Mouse (Mus musculus) cerebellum, adult 8-10 months (tissue): Measurements from ENCODE around the gene Vmn1r18.
"Not testable (repeated sequence)": the region's sequence is repeated elsewhere in the genome, so short reads cannot be mapped to it uniquely, and the experiment has no call there.

Experiments
- DNase-seq: peaks from one replicate; pipeline ENCODE4 v3.0.0; 2022

Gene Vmn1r18

DNA sequence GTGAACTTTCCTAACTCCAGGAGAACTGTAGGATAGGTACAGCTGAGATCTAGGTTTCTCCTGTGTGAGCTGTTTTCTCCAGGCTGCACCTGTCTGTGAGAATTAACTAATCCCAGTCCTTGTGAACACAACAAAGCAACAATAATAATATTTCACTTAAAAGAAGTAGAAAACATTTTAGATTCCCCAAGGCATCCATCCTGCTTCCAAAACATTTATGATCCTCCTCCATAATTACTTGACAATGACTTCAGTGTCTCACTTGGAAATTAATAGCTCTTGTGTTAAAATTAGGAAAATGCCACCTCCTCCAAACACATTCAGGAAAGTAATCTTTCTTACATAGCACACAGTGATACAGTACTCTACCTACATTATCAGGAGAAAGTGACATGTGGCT, at the start of gene Vmn1r18:
Vmn1r18 (minus strand) TSS at position 101 of the 400 bp plus-strand sequence.
- no peak for DNase-seq

DNA sequence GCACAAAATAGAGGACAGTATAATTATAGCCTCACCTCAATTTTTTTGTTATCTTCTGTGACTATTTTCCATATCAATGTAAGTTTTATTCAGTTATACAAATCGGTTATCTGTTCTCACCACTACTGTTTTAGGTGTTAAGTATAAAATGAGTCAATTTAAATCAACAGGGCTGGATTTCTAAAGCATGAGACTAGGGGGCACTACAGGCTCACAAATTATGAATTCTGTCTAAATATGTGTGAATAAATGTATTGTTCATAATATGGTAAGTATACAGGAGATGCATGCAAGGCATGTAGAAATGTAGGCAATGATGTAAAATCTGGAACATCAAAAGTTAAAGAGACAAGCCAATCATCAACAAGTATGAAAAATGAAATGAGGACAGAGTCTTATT, 35.6 kb upstream of the Vmn1r18 start:
- DNase-seq = no peak

DNA sequence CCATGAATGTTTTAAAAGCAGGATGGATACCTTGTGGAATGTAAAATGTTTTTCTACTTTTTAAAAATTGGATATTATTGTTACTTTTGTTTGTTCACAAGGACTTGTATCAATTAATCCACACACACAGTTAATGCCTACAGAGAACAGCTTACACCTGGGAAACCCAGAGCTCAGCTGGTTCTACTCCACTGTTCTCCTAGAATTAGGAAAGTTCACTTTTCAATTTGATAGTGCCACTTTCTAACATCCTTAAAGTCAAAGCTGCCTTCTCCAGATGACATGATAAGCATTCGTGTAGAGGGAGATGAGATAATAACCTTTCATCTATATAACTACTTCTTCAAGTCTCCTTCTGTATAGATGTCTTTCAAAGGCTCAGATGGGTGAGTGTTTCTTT, 33.0 kb upstream of the Vmn1r18 start, which contains the start of gene Vmn1r20:
Vmn1r20 (plus strand) TSS at position 301 of the 400 bp plus-strand sequence.
- DNase-seq = no peak

DNA sequence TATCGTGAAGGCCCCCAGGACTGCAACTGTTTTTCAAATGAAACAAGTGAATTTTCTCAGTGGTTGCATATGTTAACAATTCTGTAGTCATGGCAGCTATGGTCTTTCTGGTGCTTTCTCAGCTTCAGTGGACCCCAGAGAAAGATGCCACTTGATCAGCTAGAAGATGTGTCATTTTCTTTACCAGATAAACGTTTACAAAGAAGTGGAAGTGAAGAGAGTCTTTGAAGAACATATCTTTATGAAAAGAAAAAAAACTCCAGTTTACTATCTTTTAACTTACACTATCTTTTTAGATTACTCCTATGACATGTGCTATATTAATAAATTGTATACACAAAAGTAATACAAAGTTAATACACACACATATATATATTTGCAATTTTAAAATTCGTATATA, 7.9 kb upstream of the Vmn1r18 start, which contains the start of gene Vmn1r19:
Vmn1r19 (plus strand) TSS at position 301 of the 400 bp plus-strand sequence.
- not testable (repeated sequence) for DNase-seq

DNA sequence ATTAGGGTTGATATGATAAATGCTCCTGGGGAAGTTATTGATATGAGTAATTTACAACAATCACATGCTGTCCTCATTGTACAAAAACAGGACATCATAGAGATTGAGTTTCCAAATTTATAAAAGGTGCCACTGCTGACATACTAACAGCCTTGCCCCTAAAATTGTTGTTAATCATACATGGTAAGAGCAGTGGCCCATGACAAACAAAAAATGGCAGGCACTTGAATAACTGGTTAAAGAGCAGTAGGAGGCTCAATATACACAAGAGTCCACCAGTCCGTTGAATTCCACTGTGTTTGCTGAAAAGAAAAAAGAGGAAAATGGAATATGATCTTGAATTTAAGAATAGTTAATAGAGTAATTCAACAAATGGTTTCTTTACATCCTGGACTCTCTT, 28.1 kb downstream of the Vmn1r18 start:
- DNase-seq = no peak

DNA sequence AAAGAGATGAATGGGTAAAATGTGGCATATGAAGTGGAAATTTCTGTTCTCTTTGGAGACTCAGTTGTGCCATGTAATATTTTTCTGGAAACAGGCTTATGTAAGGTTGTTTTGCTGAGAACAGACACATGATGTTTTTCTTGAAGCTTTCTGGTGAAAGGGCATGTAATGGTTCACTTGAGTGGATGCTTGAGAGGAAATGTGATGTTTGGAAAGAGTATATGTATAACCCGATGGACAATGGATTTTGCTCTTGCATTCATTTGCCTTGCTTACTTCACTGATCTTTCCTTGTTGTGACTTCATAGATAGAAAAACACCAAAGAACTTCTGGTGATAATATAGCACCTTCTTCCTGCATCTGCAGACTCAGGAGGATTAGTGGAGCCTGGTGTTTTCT, 29.7 kb downstream of the Vmn1r18 start:
- not testable (repeated sequence) for DNase-seq

DNA sequence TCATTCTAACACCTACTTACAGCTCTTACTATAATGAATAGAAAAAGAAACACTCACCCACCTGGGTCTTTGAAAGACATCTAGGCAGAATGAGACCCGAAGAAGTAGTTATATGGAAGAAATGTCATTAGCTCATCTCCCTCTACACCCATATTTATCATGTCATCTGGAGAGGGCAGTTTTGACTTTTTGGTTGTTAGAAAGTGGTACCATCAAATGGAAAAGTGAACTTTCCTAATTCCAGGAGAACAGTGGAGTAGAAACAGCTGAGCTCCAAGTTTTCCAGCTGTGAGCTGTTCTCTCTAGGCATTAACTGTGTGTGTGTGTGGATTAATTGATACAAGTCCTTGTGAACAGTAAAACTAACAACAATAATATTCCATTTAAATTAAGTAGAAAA, 32.0 kb downstream of the Vmn1r18 start, which contains the start of gene Vmn1r17:
Vmn1r17 (minus strand) TSS at position 101 of the 400 bp plus-strand sequence.
- DNase-seq = no peak

DNA sequence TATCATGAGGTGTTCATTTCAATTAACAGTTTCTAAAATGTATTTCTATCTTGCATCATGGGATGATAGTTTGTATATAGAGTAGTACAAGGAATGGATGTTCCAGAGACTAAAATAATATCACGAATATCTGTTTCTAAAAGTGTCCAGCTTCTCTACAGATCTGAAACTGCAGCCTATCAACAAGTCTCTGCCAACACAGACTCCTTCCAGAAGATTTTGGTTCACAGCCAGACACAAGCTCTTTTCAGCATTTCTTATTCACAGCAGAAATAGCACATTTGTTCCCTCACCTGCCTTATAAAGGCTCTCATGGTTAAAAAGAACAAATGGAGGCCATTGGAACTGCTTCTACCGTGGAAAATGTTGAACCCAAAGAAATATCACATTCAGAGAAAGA, 38.7 kb downstream of the Vmn1r18 start:
- DNase-seq = no peak

DNA sequence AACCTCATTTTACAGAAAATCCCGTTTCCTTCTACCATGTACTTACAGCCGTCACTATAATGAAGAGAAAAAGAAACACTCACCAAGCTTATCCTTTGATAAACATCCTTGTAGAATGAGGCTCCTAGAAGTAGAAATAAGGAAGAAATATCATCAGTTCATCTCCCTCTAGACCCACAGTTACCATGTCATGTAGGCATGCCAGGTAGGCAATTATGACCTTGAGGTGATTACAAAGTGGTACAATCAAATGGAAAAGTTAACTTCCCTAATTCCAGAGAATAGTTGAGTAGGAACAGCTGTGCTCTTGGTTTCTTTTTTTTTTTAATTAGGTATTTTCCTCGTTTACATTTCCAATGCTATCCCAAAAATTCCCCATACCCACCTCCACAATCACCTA, 66.2 kb downstream of the Vmn1r18 start, which contains the start of gene Vmn1r16:
Vmn1r16 (minus strand) TSS at position 101 of the 400 bp plus-strand sequence.
- DNase-seq = no peak
